Mouse (Mus musculus) E14TG2a.4 (cell line): ENCODE data around the gene Heatr5a.

Source experiments
- H3K27me3 ChIP-seq: 2 replicates; pipeline ENCODE4 v1.6.1; 2014; ENCODE audit warnings: low read length, control low read depth; ENCODE audit not compliant: insufficient read depth
- H3K36me3 ChIP-seq: 2 replicates; pipeline ENCODE4 v1.6.1; 2014; ENCODE audit warnings: low read length, control low read depth; ENCODE audit not compliant: insufficient read depth
- H3K4me1 ChIP-seq: replicated peaks from 2 replicates; pipeline ENCODE4 v1.6.1; 2014; ENCODE audit warnings: low read depth, low read length, control low read depth
- H3K4me3 ChIP-seq: replicated peaks from 2 replicates; pipeline ENCODE4 v1.5.1; 2014; ENCODE audit warnings: mild to moderate bottlenecking, low read length
- H3K9me3 ChIP-seq: 2 replicates; pipeline ENCODE4 v1.6.1; 2014; ENCODE audit warnings: low read length, control low read depth
- CTCF ChIP-seq: conservative IDR thresholded peaks from 2 replicates; pipeline ENCODE4 v1.5.1; 2014; ENCODE audit warnings: low read length
- NANOG ChIP-seq: IDR thresholded peaks from 2 replicates; pipeline ENCODE4 v1.6.1; 2014; ENCODE audit warnings: borderline replicate concordance, low read length, mixed read lengths
- POU5F1 ChIP-seq: IDR thresholded peaks from 2 replicates; pipeline ENCODE4 v1.6.1; 2014; ENCODE audit warnings: low read length, borderline replicate concordance

Gene Heatr5a

DNA sequence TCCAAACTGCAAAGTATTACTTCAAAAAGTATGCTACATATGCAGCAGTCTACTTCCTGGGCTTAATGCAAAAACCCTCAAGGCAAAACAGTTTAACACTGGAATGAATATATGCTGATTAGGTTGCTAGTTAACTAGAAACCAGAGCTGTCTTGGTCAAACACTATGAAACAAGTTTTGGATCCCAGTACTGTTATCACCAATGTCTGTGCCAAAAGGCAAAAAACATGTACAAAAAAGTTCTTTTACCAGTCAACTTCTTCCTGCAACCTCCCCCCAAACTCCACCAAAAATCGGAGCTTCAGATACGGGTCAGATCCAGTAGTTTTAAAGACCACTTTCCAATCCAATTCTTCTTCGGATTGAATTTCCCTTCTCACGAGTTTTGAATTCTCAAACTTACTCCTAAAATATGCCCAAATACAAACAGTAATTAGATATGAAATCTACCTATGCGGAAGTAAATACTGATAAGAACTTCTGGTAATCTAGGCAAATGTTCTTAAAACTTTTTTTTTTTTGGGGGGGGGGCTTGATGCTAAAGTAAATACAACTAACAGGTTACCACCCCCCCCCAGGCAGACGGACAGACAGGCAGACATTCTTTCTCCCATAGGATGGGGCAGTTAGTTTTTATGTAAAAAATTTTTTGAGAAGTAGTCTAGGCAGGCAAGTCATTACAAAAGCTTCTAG is 143.0 kb downstream of the Heatr5a start:
- Histone ChIP-seq H3K36me3 (no peaks in the 10 kb centered on the region), H3K4me3 (peak overlapping the region; percentile 93), H3K4me1 (peaks cover 30% of the 10 kb centered on the region), H3K27me3 (no peaks in the 10 kb centered on the region), H3K9me3 (no peaks in the 10 kb centered on the region)
- TF ChIP-seq NANOG (no peak), POU5F1 (no peak), CTCF (no peak)
